Mouse (Mus musculus): ENCODE measurements around the gene Grb10. TPM values are rescaled to one million over a fixed set of nuclear protein-coding genes. Genes with fewer than 3 reads are reported as not detected.
A peak's percentile ranks its signal among the peaks of the same experiment; 100 is the strongest.

The Grb10 gene
- total RNA-seq, 2 experiments from 2014 or later = 103 to 108 TPM

GRCm38 (mm10) chr11:12035324-12035723 is 3.2 kb downstream of the Grb10 start:
- intact Hi-C loops (cut with DNase I) = loop anchor here (5.0 kb wide), 3 partner anchors 38 to 213 kb away; no protein-coding TSS in a partner anchor
- no peak for DNase-seq (ENCODE audit: low spot score)

GRCm38 (mm10) chr11:12034781-12035180 is 3.7 kb downstream of the Grb10 start:
- intact Hi-C loops (cut with DNase I) = loop anchor here (5.0 kb wide), 3 partner anchors 37 to 212 kb away; no protein-coding TSS in a partner anchor
- DNase-seq (ENCODE audit: low spot score) = no peak

- intact Hi-C loops (cut with DNase I) = no loop called here
- no peak for DNase-seq (ENCODE audit: low spot score)
These were observed 4.1 kb downstream of the Grb10 start for GRCm38 (mm10) chr11:12034371-12034770.

- intact Hi-C loops (cut with DNase I) = no loop called here
- peak; percentile 16 for DNase-seq (ENCODE audit: low spot score)
These were observed 5.7 kb downstream of the Grb10 start for GRCm38 (mm10) chr11:12032831-12033230.

- intact Hi-C loops (cut with DNase I) = no loop called here
- no peak for DNase-seq (ENCODE audit: low spot score)
These were observed 11.8 kb downstream of the Grb10 start for GRCm38 (mm10) chr11:12026638-12027037.

GRCm38 (mm10) chr11:12025756-12026593 is 12.5 kb downstream of the Grb10 start:
- intact Hi-C loops (cut with DNase I) = loop anchor here (1.0 to 2.0 kb wide), 2 partner anchors 265 to 333 kb away; no protein-coding TSS in a partner anchor
- DNase-seq (ENCODE audit: low spot score) = peak; percentile 45

GRCm38 (mm10) chr11:12025392-12025755 is 13.1 kb downstream of the Grb10 start:
- no peak for DNase-seq (ENCODE audit: low spot score)
- intact Hi-C loops (cut with DNase I) = loop anchor here (1.0 to 2.0 kb wide), 2 partner anchors 266 to 333 kb away; no protein-coding TSS in a partner anchor

GRCm38 (mm10) chr11:12023051-12023450 is 15.4 kb downstream of the Grb10 start:
- DNase-seq (ENCODE audit: low spot score) = no peak
- intact Hi-C loops (cut with DNase I) = no loop called here

- intact Hi-C loops (cut with DNase I) = no loop called here
- DNase-seq (ENCODE audit: low spot score) = no peak
These were observed 18.8 kb downstream of the Grb10 start for GRCm38 (mm10) chr11:12019651-12020050.

- no peak for DNase-seq (ENCODE audit: low spot score)
- intact Hi-C loops (cut with DNase I) = no loop called here
These were observed 19.9 kb downstream of the Grb10 start for GRCm38 (mm10) chr11:12018604-12019003.

GRCm38 (mm10) chr11:12010084-12010483 is 28.4 kb downstream of the Grb10 start:
- DNase-seq (ENCODE audit: low spot score) = no peak
- intact Hi-C loops (cut with DNase I) = no loop called here

GRCm38 (mm10) chr11:12000293-12000910 is 38.1 kb downstream of the Grb10 start:
- DNase-seq (ENCODE audit: low spot score) = no peak
- intact Hi-C loops (cut with DNase I) = no loop called here

GRCm38 (mm10) chr11:11998881-11999280 is 39.6 kb downstream of the Grb10 start:
- intact Hi-C loops (cut with DNase I) = loop anchor here (5.0 kb wide), 1 partner anchor 38 kb away; the partner anchor contains the start of gene Grb10
- DNase-seq (ENCODE audit: low spot score) = no peak

- DNase-seq (ENCODE audit: low spot score) = no peak
- intact Hi-C loops (cut with DNase I) = loop anchor here (5.0 kb wide), 1 partner anchor 40 kb away; the partner anchor contains the start of gene Grb10
These were observed 41.4 kb downstream of the Grb10 start for GRCm38 (mm10) chr11:11997045-11997444.

- no peak for DNase-seq (ENCODE audit: low spot score)
- intact Hi-C loops (cut with DNase I) = loop anchor here (5.0 kb wide), 1 partner anchor 42 kb away; the partner anchor contains the start of gene Grb10
These were observed 43.1 kb downstream of the Grb10 start for GRCm38 (mm10) chr11:11995371-11995770.

GRCm38 (mm10) chr11:11993807-11994206 is 44.7 kb downstream of the Grb10 start:
- no peak for DNase-seq (ENCODE audit: low spot score)
- intact Hi-C loops (cut with DNase I) = no loop called here

GRCm38 (mm10) chr11:11993183-11993582 is 45.3 kb downstream of the Grb10 start:
- no peak for DNase-seq (ENCODE audit: low spot score)
- intact Hi-C loops (cut with DNase I) = no loop called here

GRCm38 (mm10) chr11:11989850-11990249 is 48.6 kb downstream of the Grb10 start:
- no peak for DNase-seq (ENCODE audit: low spot score)
- intact Hi-C loops (cut with DNase I) = no loop called here

- no peak for DNase-seq (ENCODE audit: low spot score)
- intact Hi-C loops (cut with DNase I) = no loop called here
These were observed 51.2 kb downstream of the Grb10 start for GRCm38 (mm10) chr11:11987233-11987632.

GRCm38 (mm10) chr11:11978611-11979197 is 59.8 kb downstream of the Grb10 start:
- intact Hi-C loops (cut with DNase I) = loop anchor here (10.0 kb wide), 1 partner anchor 424 kb away; no protein-coding TSS in a partner anchor
- no peak for DNase-seq (ENCODE audit: low spot score)

All from heart, postnatal 25 days (tissue).